Mouse (Mus musculus) heart, adult 2 months (tissue): ENCODE results near the gene Cyb561a3.

Source experiments
- CTCF ChIP-seq: fragments of 200-600 bp; IDR thresholded peaks from 2 replicates; pipeline ENCODE4 v1.8.1; 2022; ENCODE audit warnings: antibody characterized with exemption, mild to moderate bottlenecking, moderate library complexity
- POLR2A ChIP-seq: fragments of 200-500 bp; IDR thresholded peaks from 2 replicates; pipeline ENCODE4 v1.6.1; 2011; ENCODE audit warnings: mild to moderate bottlenecking, low read depth, low read length, control low read depth; ENCODE audit not compliant: insufficient read depth

DNA sequence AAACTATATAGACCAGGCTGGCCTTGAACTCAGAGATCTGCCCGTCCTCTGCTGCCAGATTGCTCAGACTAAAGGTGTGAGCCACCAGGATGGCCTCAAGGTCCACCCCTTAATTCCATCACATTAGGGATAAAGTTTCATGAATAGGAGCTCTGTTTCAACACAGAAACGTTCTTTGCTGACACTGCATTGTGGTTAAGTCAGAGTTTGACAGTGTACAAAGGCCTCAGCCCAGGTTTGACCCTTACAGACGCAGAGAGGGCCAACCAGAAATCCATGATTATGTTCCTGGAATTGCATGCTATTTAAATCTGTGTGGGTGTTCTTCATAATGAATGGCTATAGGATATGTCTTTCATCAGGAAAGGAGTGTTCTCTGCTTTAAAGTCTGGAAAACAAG lies 13.3 kb downstream of the Cyb561a3 start:
- TF ChIP-seq POLR2A (no peak), CTCF (no peak)
